ENCODE assay signal across 17 mouse cellular contexts in genomic region chr3:145864033-145864712, GRCm38 (mm10). TPM values are rescaled to one million over a fixed set of nuclear protein-coding genes. Genes with fewer than 3 reads are reported as not detected.
DNase-seq lines count a peak whose midpoint lies in the region; ATAC-seq and TF ChIP-seq lines count a peak whose summit lies in the region.
"Had no signal": no experiment of that assay in that cellular context is flagged by ENCODE, and none has a peak within 500 bp of the region (broad histone marks: within the 10 kb centered on the region; RNA-seq: fewer than 3 reads in every experiment).

No protein-coding gene starts in this region.

- H3K4me3 ChIP-seq in intestine, postnatal 0 days (ENCODE audit: low read depth, low read length) = no peak overlapping the region
- no peak overlapping the region for H3K4me3 ChIP-seq in intestine, embryonic 16.5 days (ENCODE audit: low read length)
- no peak overlapping the region for H3K4me3 ChIP-seq in midbrain, embryonic 15.5 days
- H3K4me3 ChIP-seq in midbrain, embryonic 10.5 days = no peak overlapping the region
- H3K4me3 ChIP-seq in forebrain, postnatal 0 days (ENCODE audit: low read depth, low read length) = no peak overlapping the region
- H3K4me3 ChIP-seq: erythroblast, embryonic 14.5 days; liver, embryonic 15.5 days had no signal

- WGBS in intestine, postnatal 0 days = 85% methylated on average over 8 of the region's 8 CpGs
- WGBS in intestine, embryonic 16.5 days = 78% methylated on average over 8 of the region's 8 CpGs
- 60% methylated on average over 8 of the region's 8 CpGs for WGBS in midbrain, embryonic 15.5 days
- 89% methylated on average over 8 of the region's 8 CpGs for WGBS in midbrain, embryonic 10.5 days
- 42% methylated on average over 8 of the region's 8 CpGs for WGBS in forebrain, postnatal 0 days

- no peaks in the 10 kb centered on the region for H3K36me3 ChIP-seq in intestine, postnatal 0 days (ENCODE audit: control insufficient read depth, insufficient read depth)
- no peaks in the 10 kb centered on the region for H3K36me3 ChIP-seq in intestine, embryonic 16.5 days (ENCODE audit: control insufficient read depth, insufficient read depth, low read length)
- no peaks in the 10 kb centered on the region for H3K36me3 ChIP-seq in midbrain, embryonic 15.5 days (replicated peaks)
- H3K36me3 ChIP-seq in midbrain, embryonic 10.5 days = no peaks in the 10 kb centered on the region
- no peaks in the 10 kb centered on the region for H3K36me3 ChIP-seq in forebrain, postnatal 0 days (ENCODE audit: insufficient read depth)
- H3K36me3 ChIP-seq: G1E; liver, embryonic 15.5 days had no signal

- peak; percentile 88 for DNase-seq in heart, adult 11 months
- no peak for DNase-seq in heart, postnatal 14 days
- DNase-seq in midbrain, embryonic 10.5 days (ENCODE audit: low spot score) = no peak
- DNase-seq in forebrain, postnatal 0 days = no peak
- no peak for DNase-seq in urinary bladder, postnatal 14 days (ENCODE audit: low spot score)
- DNase-seq: B cell, adult 2 months; cerebellum, adult 11 months; layer of hippocampus, adult 9-11 months; right cerebral cortex, postnatal 4 days; thymus, postnatal 25 days had no signal

- intact Hi-C loops in heart, postnatal 14 days (cut with DNase I) = no loop called here

- H3K4me1 ChIP-seq in intestine, postnatal 0 days (replicated peaks; ENCODE audit: control insufficient read depth, insufficient read depth, low read length) = no peaks in the 10 kb centered on the region
- H3K4me1 ChIP-seq in intestine, embryonic 16.5 days (ENCODE audit: control insufficient read depth, insufficient read depth, low read length) = no peaks in the 10 kb centered on the region
- H3K4me1 ChIP-seq in midbrain, embryonic 15.5 days = peaks cover 8% of the 10 kb centered on the region
- no peaks in the 10 kb centered on the region for H3K4me1 ChIP-seq in midbrain, embryonic 10.5 days
- H3K4me1 ChIP-seq in forebrain, postnatal 0 days (ENCODE audit: insufficient read depth) = no peaks in the 10 kb centered on the region
- H3K4me1 ChIP-seq: liver, embryonic 15.5 days had no signal

- H3K9ac ChIP-seq in intestine, postnatal 0 days (ENCODE audit: low read depth, low read length) = no peak overlapping the region
- H3K9ac ChIP-seq in intestine, embryonic 16.5 days (ENCODE audit: low read depth, low read length) = no peak overlapping the region
- H3K9ac ChIP-seq in midbrain, embryonic 15.5 days = no peak overlapping the region
- no peak overlapping the region for H3K9ac ChIP-seq in forebrain, postnatal 0 days
- H3K9ac ChIP-seq: liver, embryonic 15.5 days had no signal

- H3K4me2 ChIP-seq in intestine, postnatal 0 days (replicated peaks; ENCODE audit: low read depth) = no peak overlapping the region
- H3K4me2 ChIP-seq in intestine, embryonic 16.5 days (ENCODE audit: low read depth, low read length) = no peak overlapping the region
- H3K4me2 ChIP-seq in midbrain, embryonic 15.5 days = no peak overlapping the region
- H3K4me2 ChIP-seq in forebrain, postnatal 0 days (ENCODE audit: low read depth) = no peak overlapping the region
- H3K4me2 ChIP-seq: liver, embryonic 15.5 days had no signal

- H3K27ac ChIP-seq in intestine, postnatal 0 days (ENCODE audit: low read depth, low read length) = peak overlapping the region; percentile 17; the same call in 1 of the 2 replicates
- no peak overlapping the region for H3K27ac ChIP-seq in intestine, embryonic 16.5 days (ENCODE audit: low read length)
- peak overlapping the region; percentile 17; the same call in 1 of the 2 replicates for H3K27ac ChIP-seq in midbrain, embryonic 15.5 days
- no peak overlapping the region for H3K27ac ChIP-seq in midbrain, embryonic 10.5 days (replicated peaks)
- H3K27ac ChIP-seq in forebrain, postnatal 0 days (ENCODE audit: low read depth, low read length) = peak overlapping the region; percentile 48; the same call in 1 of the 2 replicates
- H3K27ac ChIP-seq: liver, embryonic 15.5 days had no signal

- no peaks in the 10 kb centered on the region for H3K27me3 ChIP-seq in intestine, postnatal 0 days (replicated peaks; ENCODE audit: control insufficient read depth, insufficient read depth, low read length)
- no peaks in the 10 kb centered on the region for H3K27me3 ChIP-seq in intestine, embryonic 16.5 days (replicated peaks; ENCODE audit: control insufficient read depth, insufficient read depth, low read length)
- no peaks in the 10 kb centered on the region for H3K27me3 ChIP-seq in midbrain, embryonic 15.5 days (replicated peaks)
- no peaks in the 10 kb centered on the region for H3K27me3 ChIP-seq in midbrain, embryonic 10.5 days (ENCODE audit: low read depth, poor library complexity, severe bottlenecking)
- no peaks in the 10 kb centered on the region for H3K27me3 ChIP-seq in forebrain, postnatal 0 days (ENCODE audit: insufficient read depth, low read length)
- H3K27me3 ChIP-seq: liver, embryonic 15.5 days had no signal

- H3K9me3 ChIP-seq in intestine, postnatal 0 days (ENCODE audit: control insufficient read depth) = no peaks in the 10 kb centered on the region
- no peaks in the 10 kb centered on the region for H3K9me3 ChIP-seq in intestine, embryonic 16.5 days (ENCODE audit: control insufficient read depth, low read length)
- no peaks in the 10 kb centered on the region for H3K9me3 ChIP-seq in midbrain, embryonic 15.5 days
- no peaks in the 10 kb centered on the region for H3K9me3 ChIP-seq in midbrain, embryonic 10.5 days (replicated peaks)
- H3K9me3 ChIP-seq in forebrain, postnatal 0 days (ENCODE audit: low read length) = no peaks in the 10 kb centered on the region
- H3K9me3 ChIP-seq: G1E; liver, embryonic 15.5 days had no signal

- no peak for ATAC-seq in intestine, postnatal 0 days
- ATAC-seq in intestine, embryonic 16.5 days = no peak
- no peak for ATAC-seq in midbrain, embryonic 15.5 days (replicated peaks)
- ATAC-seq in forebrain, postnatal 0 days = peak; percentile 47; the same call in 1 of the 2 replicates
- ATAC-seq: inflammation-experienced regulatory T-cells, adult 6 months had no signal

- TF ChIP-seq CTCF in intestine, postnatal 0 days (IDR thresholded peaks at IDR 0.05; ENCODE audit: low read depth) = no peak
- TF ChIP-seq CTCF in forebrain, postnatal 0 days (IDR thresholded peaks at IDR 0.05; ENCODE audit: low read depth) = no peak

RNA-seq across cellular contexts. Expression of gene Bcl10, which starts 58.4 kb away (rescaled TPM):
- 10 to 100 TPM; 20.8 to 22.1 TPM for total RNA-seq in heart, postnatal 14 days (2021)
- 39.1 and 40.3 TPM in 2 replicates for polyA plus RNA-seq in intestine, postnatal 0 days (2015; fragmentation: Nextera tagmentation; extraction: Ambion mirVana)
- polyA plus RNA-seq in intestine, embryonic 16.5 days (2015; fragmentation: Nextera tagmentation; extraction: Ambion mirVana) = 47.2 and 51.7 TPM in 2 replicates
- 30.9 and 32.4 TPM in 2 replicates for polyA plus RNA-seq in midbrain, embryonic 15.5 days (2015; fragmentation: Nextera tagmentation; extraction: Ambion mirVana)
- polyA plus RNA-seq in midbrain, embryonic 10.5 days (2016; fragmentation: Nextera tagmentation; extraction: Ambion mirVana) = 43.9 and 44.3 TPM in 2 replicates
- total RNA-seq in forebrain, postnatal 0 days (2014; rRNA removed) = 30.5 and 33.2 TPM in 2 replicates
- polyA plus RNA-seq in forebrain, postnatal 0 days (2015; fragmentation: Nextera tagmentation; extraction: Ambion mirVana) = 34.4 and 38.1 TPM in 2 replicates

Comparison
In these comparisons a context has a peak if more than half of its experiments do, and no peak if none do; other contexts are left out.
1. H3K27ac ChIP-seq: peak in intestine, postnatal 0 days (single experiment), midbrain, embryonic 15.5 days (single experiment) and forebrain, postnatal 0 days (single experiment); none in intestine, embryonic 16.5 days (single experiment) and midbrain, embryonic 10.5 days (single experiment).